Mouse (Mus musculus) liver, embryonic 13.5 days (tissue): ENCODE results near the gene Nkpd1. TPM values are rescaled to one million over a fixed set of nuclear protein-coding genes. Genes with fewer than 3 reads are reported as not detected.
"Not testable (repeated sequence)": the region's sequence is repeated elsewhere in the genome, so short reads cannot be mapped to it uniquely, and the experiment has no call there.

Experiments used
- ATAC-seq: fragments of 200-750 bp; cut with Nextera tagmentation; 2 replicates; pipeline ENCODE4 v1.8.0; 2017; ENCODE audit warnings: low read depth, mild to moderate bottlenecking, moderate number of reproducible peaks, moderate library complexity
- DNase-seq: peaks from one replicate; pipeline ENCODE4 v3.0.0; 2022
- H3K27ac ChIP-seq: fragments of 300-500 bp; sonication (generic); 2 replicates; pipeline ENCODE4 v1.5.1; 2015; ENCODE audit warnings: moderate library complexity, mild to moderate bottlenecking, inconsistent platforms
- H3K27me3 ChIP-seq: fragments of 300-500 bp; sonication (generic); 2 replicates; pipeline ENCODE4 v1.6.1; 2015; ENCODE audit warnings: mild to moderate bottlenecking, inconsistent platforms
- H3K36me3 ChIP-seq: fragments of 300-500 bp; sonication (generic); 2 replicates; pipeline ENCODE4 v1.6.1; 2015; ENCODE audit warnings: mild to moderate bottlenecking, inconsistent platforms
- H3K4me1 ChIP-seq: fragments of 300-500 bp; sonication (generic); replicated peaks from 2 replicates; pipeline ENCODE4 v1.6.1; 2015; ENCODE audit warnings: inconsistent platforms
- H3K4me2 ChIP-seq: fragments of 300-500 bp; sonication (generic); 2 replicates; pipeline ENCODE4 v1.6.1; 2015; ENCODE audit warnings: inconsistent platforms, mild to moderate bottlenecking, moderate library complexity
- H3K4me3 ChIP-seq: fragments of 300-500 bp; sonication (generic); replicated peaks from 2 replicates; pipeline ENCODE4 v1.5.1; 2015; ENCODE audit warnings: mild to moderate bottlenecking, inconsistent platforms
- H3K9ac ChIP-seq: fragments of 300-500 bp; sonication (generic); 2 replicates; pipeline ENCODE4 v1.6.1; 2015; ENCODE audit warnings: mild to moderate bottlenecking, inconsistent platforms
- H3K9me3 ChIP-seq: fragments of 300-500 bp; sonication (generic); replicated peaks from 2 replicates; pipeline ENCODE4 v1.6.1; 2016; ENCODE audit warnings: inconsistent platforms
- WGBS: fragments of 180-500 bp; shearing (Covaris S2); methylation state at CpG from one replicate; pipeline ENCODE4 v1.1.7; 2015; ENCODE audit not compliant: insufficient replicate concordance; 5-methylcytosine and 5-hydroxymethylcytosine counted together
- polyA plus RNA-seq: library from polyadenylated mRNA; unstranded; fragments of >200 nt; fragmentation: Nextera tagmentation; extraction: Ambion mirVana; gene quantifications from 2 replicates; pipeline ENCODE4 v1.2.1, GENCODE M21; 2015

Nkpd1 gene
- polyA plus RNA-seq, 1 experiment from 2014 or later = not detected

DNA sequence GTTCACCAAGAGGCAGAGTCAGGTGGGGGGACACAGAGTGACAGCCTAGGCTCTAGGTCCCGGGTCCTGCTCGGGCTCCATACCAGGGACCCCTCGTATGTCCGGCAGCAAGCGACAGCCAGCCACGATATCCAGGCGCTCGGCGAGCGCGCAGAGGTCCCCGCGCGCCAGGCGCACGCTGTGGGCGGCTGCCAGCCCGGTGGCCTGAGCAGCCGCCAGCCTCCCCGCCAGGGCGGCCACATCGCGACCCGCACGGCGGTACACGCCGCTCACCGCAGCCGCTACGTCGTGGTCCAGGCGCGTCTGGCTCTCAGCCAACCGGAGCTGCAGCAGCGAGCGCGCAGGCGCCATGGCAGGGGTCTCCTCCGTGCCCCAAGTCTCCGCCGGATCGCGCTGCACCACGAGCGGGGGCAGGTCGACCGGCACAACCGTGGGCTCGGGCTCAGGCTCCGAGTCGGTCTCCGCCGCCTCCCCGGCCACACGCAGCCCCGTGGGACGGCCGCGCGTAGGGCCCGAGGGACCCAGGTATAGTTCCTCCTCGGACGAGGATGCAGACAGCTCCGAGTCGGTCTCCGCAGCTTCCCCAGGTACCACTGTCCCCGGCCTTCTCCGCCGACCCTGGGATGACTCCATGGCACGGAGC, 10.5 kb upstream of the Nkpd1 start:
- Histone ChIP-seq H3K36me3 (no peaks in the 10 kb centered on the region), H3K4me3 (peak overlapping the region; percentile 79), H3K4me2 (peak overlapping the region; percentile 95), H3K27me3 (no peaks in the 10 kb centered on the region), H3K4me1 (peaks cover 40% of the 10 kb centered on the region), H3K9me3 (no peaks in the 10 kb centered on the region), H3K9ac (peak overlapping the region; percentile 81), H3K27ac (peak overlapping the region; percentile 82)
- WGBS = 1% methylated on average over 61 of the region's 71 CpGs
- DNase-seq = peak; percentile 48
- ATAC-seq = no peak

DNA sequence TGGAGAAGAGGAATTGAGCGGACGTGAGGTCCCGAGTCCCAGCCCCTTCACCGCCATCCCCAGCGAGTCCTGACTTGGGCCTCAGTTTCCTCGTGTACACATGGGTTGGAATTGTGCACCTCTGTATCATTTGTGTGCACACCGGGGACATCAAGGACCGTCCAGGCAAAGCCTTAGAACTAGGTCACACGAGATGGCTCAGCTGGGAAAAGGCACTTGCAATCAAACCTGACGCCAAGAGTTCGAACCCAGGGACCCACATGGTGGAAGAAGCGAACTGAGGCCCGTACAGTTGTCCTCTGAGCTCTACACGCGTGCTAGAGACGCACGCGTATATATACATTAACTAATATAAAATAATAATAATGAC, 10.0 kb upstream of the Nkpd1 start:
- Histone ChIP-seq H3K27ac (peak overlapping the region; percentile 82), H3K4me2 (peak overlapping the region; percentile 95), H3K4me3 (peak overlapping the region; percentile 79), H3K36me3 (no peaks in the 10 kb centered on the region), H3K4me1 (peaks cover 40% of the 10 kb centered on the region), H3K9me3 (no peaks in the 10 kb centered on the region), H3K27me3 (no peaks in the 10 kb centered on the region), H3K9ac (peak overlapping the region; percentile 81)
- WGBS = 3% methylated on average over 18 of the region's 18 CpGs
- DNase-seq (no peak), ATAC-seq (no peak)

DNA sequence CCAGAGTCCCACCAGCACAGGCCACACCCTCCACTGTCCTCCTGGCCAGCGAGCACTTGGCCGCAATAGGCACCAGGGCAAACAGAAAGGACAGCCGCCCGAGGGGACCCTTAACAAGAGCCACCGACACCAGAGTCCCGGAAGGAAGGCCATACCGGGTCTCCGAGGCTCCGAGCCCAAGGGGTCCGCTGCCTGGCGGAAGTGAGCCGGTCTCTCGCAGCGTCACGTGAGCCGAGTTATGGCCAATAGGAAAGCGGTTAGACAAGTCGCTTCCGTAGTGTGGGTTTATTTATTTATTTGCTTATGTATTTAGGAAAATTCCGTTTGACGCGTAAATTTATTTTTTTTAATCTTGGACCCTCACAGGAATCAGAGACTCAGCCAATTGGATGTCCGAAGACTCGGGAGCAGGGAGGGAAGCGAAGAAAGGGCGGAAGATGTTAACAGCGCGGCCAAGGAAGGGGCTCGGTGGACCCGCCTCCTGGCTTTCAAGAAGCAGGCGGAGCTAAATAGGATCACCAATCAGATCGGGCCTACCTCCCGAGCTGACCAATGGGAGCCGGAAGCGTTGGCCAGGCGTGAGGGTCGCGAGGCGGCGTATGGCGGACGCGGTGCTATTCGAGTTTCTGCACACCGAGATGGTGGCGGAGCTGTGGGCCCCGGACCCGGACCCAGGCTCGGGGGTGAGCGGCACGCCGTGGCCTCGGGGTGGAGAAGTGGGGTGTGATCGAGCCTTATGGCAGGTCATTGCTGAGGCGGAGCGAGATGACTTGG, 9.3 kb upstream of the Nkpd1 start, which contains the start of the genes Bloc1s3 and Trappc6a:
TSS of gene Bloc1s3 (minus strand) at position 218 of the 774 bp plus-strand sequence.
TSS of gene Trappc6a (plus strand) at position 246 of the 774 bp plus-strand sequence.
- Histone ChIP-seq H3K4me2 (peak within 1 kb of the TSS; percentile 95), H3K9ac (peak within 1 kb of the TSS; percentile 81), H3K36me3 (no peaks in the 10 kb centered on the region), H3K27me3 (no peaks in the 10 kb centered on the region), H3K27ac (peak within 1 kb of the TSS; percentile 82), H3K4me1 (peaks cover 37% of the 10 kb centered on the region), H3K4me3 (peak within 1 kb of the TSS; percentile 79), H3K9me3 (no peaks in the 10 kb centered on the region)
- ATAC-seq (peak; percentile 95), DNase-seq (peak; percentile 88)
- WGBS = under 1% methylated on average over 56 of the region's 56 CpGs

DNA sequence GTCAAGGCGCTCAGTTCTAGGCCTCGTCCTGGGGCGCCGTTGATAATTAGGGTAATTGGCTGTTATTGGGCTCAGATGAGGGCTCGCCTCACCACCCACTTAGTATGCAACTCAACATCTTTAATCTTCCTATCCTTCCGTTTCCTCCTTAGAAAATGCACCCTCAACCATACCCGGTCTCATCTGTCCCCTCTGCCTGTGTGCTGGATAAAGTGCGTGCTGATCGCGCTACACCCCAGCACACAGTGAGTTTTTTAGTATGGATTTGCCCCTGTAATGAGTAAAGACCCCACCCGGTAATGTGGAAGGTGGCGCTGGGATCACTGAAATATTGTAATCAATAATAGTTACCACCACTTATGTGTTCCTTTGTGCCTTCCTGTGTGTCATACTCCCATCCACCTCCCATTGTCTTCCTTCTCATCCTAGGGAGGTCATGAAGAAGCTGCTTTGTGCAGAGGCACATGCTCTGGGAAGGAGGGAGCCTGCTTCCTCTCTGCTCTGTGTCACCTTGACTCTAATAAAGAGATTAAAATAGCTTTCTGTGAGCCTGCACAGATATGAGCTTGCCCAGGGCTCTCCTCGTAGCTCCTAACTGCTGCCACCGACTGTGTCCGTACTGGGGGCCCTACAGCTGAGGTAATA, 8.6 kb upstream of the Nkpd1 start:
- Histone ChIP-seq H3K4me1 (peaks cover 32% of the 10 kb centered on the region), H3K36me3 (no peaks in the 10 kb centered on the region), H3K9me3 (no peaks in the 10 kb centered on the region), H3K27me3 (no peaks in the 10 kb centered on the region), H3K9ac (peak overlapping the region; percentile 81), H3K4me2 (peak overlapping the region; percentile 95), H3K27ac (peak overlapping the region; percentile 44), H3K4me3 (peak overlapping the region; percentile 79)
- DNase-seq = no peak
- peak; percentile 13; the same call in 1 of the 2 replicates for ATAC-seq
- 2% methylated on average over 15 of the region's 15 CpGs for WGBS

DNA sequence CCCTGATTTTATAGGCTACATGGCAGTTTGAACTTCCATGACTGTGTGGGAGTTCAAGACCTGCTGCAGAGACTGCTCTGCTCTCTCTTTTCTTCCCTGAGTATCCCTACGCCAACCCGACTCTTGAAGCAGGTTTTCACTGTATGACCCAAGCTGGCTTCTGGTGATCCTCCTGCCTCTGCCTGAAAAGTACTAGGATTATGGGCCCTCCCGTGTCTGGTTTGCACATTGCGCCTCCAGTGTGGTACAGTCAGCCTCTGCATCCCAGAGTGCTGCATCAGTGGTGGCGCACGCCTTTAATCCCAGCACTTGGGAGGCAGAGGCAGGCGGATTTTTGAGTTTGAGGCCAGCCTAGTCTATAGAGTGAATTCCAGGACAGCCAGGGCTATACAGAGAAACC, 7.9 kb upstream of the Nkpd1 start:
- Histone ChIP-seq H3K4me1 (peaks cover 32% of the 10 kb centered on the region), H3K27ac (no peak overlapping the region), H3K4me3 (peak overlapping the region; percentile 79), H3K9me3 (no peaks in the 10 kb centered on the region), H3K9ac (no peak overlapping the region), H3K4me2 (peak overlapping the region; percentile 95), H3K27me3 (no peaks in the 10 kb centered on the region), H3K36me3 (no peaks in the 10 kb centered on the region)
- WGBS = 87% methylated on average over 7 of the region's 7 CpGs
- ATAC-seq (no peak), DNase-seq (no peak)

DNA sequence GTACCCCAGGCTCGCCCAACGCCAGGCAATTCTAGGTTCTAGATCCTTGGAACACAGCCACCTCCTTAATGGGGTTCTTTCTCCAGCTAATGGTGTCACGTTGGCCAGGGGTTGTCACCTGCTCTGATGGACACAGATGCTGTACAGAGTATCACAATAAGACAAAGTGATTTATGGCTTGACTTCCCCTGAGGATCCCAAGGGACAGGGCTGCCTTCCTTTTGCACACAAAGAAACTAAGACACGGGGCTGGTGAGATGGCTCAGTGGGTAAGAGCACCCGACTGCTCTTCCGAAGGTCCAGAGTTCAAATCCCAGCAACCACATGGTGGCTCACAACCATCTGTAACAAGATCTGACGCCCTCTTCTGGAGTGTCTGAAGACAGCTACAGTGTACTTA, 5.7 kb upstream of the Nkpd1 start:
- not testable (repeated sequence) for H3K4me2 ChIP-seq, H3K4me3 ChIP-seq, H3K9ac ChIP-seq, H3K9me3 ChIP-seq, H3K27ac ChIP-seq, DNase-seq, H3K36me3 ChIP-seq, ATAC-seq
- H3K4me1 ChIP-seq = peaks cover 23% of the 10 kb centered on the region
- peaks cover 11% of the 10 kb centered on the region for H3K27me3 ChIP-seq
- WGBS = 77% methylated on average over 6 of the region's 7 CpGs

DNA sequence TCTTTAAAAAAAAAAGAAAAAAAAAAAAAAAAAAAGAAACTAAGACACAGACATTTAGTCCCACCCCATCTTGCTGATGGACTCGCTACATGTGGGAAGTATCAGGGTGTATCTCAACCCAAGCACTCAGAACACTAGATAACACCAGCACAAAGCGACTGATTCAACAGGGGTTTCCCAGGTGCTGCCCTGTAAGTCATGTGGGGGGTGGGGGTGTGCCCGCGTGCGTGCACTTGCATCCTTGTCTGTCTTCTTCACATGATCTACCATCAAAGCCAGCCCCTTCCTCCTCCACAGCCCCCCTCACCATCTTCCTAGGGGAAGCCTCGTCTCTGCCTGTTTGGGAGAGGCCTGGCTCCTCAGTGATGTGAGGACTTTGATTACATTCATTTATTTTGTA, 5.3 kb upstream of the Nkpd1 start:
- H3K4me1 ChIP-seq = peaks cover 19% of the 10 kb centered on the region
- DNase-seq = no peak
- no peak for ATAC-seq
- H3K9me3 ChIP-seq = no peaks in the 10 kb centered on the region
- H3K4me3 ChIP-seq = no peak overlapping the region
- 60% methylated on average over 6 of the region's 6 CpGs for WGBS
- no peak overlapping the region for H3K4me2 ChIP-seq
- H3K36me3 ChIP-seq = no peaks in the 10 kb centered on the region
- H3K27me3 ChIP-seq = peaks cover 15% of the 10 kb centered on the region
- H3K27ac ChIP-seq = no peak overlapping the region
- no peak overlapping the region for H3K9ac ChIP-seq

DNA sequence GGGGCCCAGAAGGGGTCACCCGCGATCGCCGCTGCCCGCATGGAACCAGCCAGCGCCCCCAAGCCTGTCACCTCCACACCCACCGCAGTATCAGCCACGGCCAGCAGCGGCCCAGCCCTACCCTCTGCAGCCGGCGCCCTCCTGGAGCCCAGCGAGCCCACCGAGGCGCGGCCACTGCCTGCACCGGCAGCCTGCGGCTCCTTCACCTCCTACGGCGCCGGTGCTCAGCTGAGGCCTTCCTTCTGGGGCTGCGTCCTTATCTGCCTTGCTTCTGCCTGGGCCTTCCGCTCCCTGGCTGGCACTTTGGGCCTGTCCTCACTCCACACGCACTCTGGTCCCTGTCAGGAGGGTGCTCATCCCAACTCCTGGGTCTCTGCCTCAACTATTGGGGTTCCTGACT, 2.4 kb downstream of the Nkpd1 start:
- Histone ChIP-seq H3K4me1 (peaks cover 32% of the 10 kb centered on the region), H3K9ac (peak overlapping the region; percentile 51; the same call in 1 of the 2 replicates), H3K4me3 (peak overlapping the region; percentile 26)

DNA sequence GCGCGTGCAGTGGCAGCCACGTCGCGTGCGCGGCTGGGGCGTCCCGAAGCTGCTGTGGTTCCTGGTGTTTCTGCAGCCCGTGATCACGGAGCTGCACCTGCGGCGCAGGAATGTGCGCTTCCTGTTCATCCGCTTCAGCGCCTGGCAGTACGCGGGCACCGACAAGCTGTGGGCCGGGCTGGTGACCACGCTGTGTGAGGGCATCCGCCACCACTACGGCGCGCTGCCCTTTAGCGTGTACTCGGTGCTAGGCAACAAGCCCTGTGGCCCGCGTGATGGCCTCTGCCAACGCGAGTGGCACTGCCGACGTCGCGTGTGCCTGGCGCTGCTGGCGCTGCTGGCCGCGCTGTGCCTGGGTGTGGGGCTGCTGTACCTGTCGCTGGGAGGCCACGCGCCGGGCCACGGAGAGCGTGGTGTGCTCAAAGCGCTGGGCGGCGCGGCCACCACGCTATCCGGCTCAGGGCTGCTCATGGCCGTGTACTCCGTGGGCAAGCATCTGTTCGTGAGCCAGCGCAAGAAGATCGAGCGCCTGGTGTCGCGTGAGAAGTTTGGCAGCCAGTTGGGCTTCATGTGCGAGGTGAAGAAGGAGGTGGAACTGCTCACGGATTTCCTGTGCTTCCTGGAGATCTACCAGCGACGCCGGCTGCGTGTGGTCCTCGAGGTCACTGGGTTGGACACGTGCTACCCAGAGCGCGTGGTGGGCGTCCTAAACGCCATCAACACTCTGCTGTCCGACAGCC, 5.5 kb downstream of the Nkpd1 start:
- H3K4me2 ChIP-seq = peak overlapping the region; percentile 54
- peaks cover 76% of the 10 kb centered on the region for H3K27me3 ChIP-seq
- no peaks in the 10 kb centered on the region for H3K9me3 ChIP-seq
- no peaks in the 10 kb centered on the region for H3K36me3 ChIP-seq
- H3K4me1 ChIP-seq = peaks cover 28% of the 10 kb centered on the region
- no peak overlapping the region for H3K27ac ChIP-seq
- WGBS = 15% methylated on average over 72 of the region's 72 CpGs
- ATAC-seq (no peak), DNase-seq (no peak)
- H3K9ac ChIP-seq = no peak overlapping the region
- H3K4me3 ChIP-seq = peak overlapping the region; percentile 33

More for the DNA sequence above, 2.4 kb downstream of the Nkpd1 start:
- ATAC-seq (no peak), DNase-seq (no peak)
- H3K27ac ChIP-seq = no peak overlapping the region
- H3K9me3 ChIP-seq = no peaks in the 10 kb centered on the region
- H3K36me3 ChIP-seq = no peaks in the 10 kb centered on the region
- H3K4me2 ChIP-seq = peak overlapping the region; percentile 53
- H3K27me3 ChIP-seq = peaks cover 92% of the 10 kb centered on the region
- 3% methylated on average over 21 of the region's 23 CpGs for WGBS

DNA sequence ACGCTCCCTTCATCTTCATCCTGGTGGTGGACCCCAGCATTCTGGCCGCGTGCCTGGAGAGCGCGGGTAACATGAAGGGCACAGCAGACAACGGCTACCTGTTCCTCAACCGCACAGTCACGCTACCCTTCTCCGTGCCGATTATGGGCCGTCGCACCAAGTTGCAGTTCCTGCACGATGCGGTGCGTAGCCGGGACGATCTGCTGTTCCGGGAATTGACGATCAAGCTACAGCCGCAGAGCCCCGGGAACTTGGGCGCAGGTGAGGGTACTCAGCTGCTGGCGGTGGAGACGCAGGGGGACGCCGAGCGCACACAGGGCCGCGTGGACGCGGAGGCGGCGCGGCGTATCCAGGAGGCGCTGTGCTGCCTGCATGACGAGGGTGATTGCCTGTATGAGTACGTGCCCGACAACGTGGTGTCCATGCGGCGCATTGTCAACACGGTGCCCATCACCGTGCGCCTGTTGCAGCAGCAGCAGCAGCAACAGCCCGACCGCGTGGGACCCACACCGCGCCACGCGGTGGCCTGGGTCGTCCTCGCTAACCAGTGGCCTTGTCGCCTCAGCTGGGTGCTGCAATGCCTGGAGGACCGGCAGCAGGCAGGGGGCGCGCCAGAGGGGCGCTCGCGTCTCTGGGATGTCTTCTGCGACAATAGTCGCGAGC, 6.2 kb downstream of the Nkpd1 start:
- H3K4me1 ChIP-seq = peaks cover 28% of the 10 kb centered on the region
- H3K27me3 ChIP-seq = peaks cover 69% of the 10 kb centered on the region
- 2% methylated on average over 64 of the region's 64 CpGs for WGBS
- no peak overlapping the region for H3K27ac ChIP-seq
- ATAC-seq (0 out of 2 replicates have a peak, but pooled peaks have one; percentile 16), DNase-seq (no peak)
- H3K9me3 ChIP-seq = no peaks in the 10 kb centered on the region
- peaks cover 6% of the 10 kb centered on the region; the same call in 1 of the 2 replicates for H3K36me3 ChIP-seq
- H3K9ac ChIP-seq = no peak overlapping the region
- H3K4me2 ChIP-seq = peak overlapping the region; percentile 54
- H3K4me3 ChIP-seq = peak overlapping the region; percentile 33
